Mouse (Mus musculus) G1E-ER4 (cell line): ENCODE data around the gene Acp5. TPM values are rescaled to one million over a fixed set of nuclear protein-coding genes. Genes with fewer than 3 reads are reported as not detected.

Source experiments
- GATA1 ChIP-seq: IDR thresholded peaks from one replicate; pipeline ENCODE4 v1.8.0; 2012; ENCODE audit warnings: low read length, inconsistent platforms
- polyA plus RNA-seq: library from polyadenylated mRNA; stranded (reverse); fragments of >175 nt; gene quantifications from 2 replicates; pipeline ENCODE4 v1.2.3, GENCODE M21; 2012

Gene Acp5
- polyA plus RNA-seq, 1 experiment, result 19.9 TPM

DNA sequence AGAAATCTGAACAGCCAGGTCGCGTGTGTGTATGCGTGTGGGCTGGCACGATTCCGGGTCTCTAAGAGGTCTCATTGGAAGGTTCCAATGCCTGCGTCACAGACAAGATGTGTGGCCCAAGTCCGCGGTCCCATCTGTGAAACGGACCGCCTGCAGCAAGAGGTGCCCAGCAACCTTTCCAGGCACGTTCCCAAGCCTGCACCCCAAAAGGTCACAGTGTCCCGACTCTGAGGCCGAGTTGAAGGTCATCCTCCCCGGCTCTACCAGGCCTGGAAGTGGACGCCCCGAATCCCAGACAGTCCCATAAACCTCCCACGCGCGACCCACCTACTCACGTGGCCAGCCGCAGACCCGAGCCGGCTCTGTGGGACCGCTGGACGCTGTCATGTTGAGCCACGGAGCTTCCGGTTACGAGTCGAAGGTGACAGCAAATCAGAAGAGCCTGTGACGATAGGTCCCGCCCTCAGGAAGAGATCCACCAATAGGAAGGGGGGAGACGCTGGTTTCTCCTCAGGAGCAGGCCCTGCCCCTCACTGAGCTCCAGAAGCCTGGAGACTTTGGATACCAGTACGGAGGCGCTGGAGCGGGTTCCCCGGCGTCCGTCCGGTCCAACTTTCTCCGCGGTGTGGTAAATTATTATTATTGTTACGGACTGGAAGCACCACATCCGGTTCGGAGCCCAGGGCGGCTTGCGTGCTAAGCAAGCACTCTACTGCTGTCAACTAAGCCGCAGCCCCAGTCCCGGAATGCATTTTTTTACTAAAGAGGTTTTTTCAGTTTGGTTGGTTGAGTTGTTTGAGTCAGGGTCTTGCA, 50.3 kb downstream of the Acp5 start, which contains the start of gene Ecsit:
Ecsit (minus strand) TSS at position 417 of the 813 bp plus-strand sequence.
- no peak for TF ChIP-seq GATA1

GRCm38 (mm10) chr9:22084667-22085021, 50.9 kb downstream of the Acp5 start:
- TF ChIP-seq GATA1, result no peak

Other genes starting within 250 kb of the Acp5 start
- 7.7 and 15.2 TPM in 2 replicates for gene Rab3d, start 217.5 kb downstream of the Acp5 start, polyA plus RNA-seq
- 0.17 and 0.31 TPM in 2 replicates for gene Ccdc159, start 208.2 kb downstream of the Acp5 start, polyA plus RNA-seq
- gene Tmem205, start 208.2 kb downstream of the Acp5 start, polyA plus RNA-seq, result 13.3 and 18.6 TPM in 2 replicates
- gene Plppr2, start 198.7 kb downstream of the Acp5 start, polyA plus RNA-seq, result 3.6 and 5.0 TPM in 2 replicates
- 15.1 and 19.9 TPM in 2 replicates for gene Swsap1, start 180.0 kb downstream of the Acp5 start, polyA plus RNA-seq
- gene Epor, start 172.2 kb downstream of the Acp5 start, polyA plus RNA-seq, result 159 and 199 TPM in 2 replicates
- not detected in 2 replicates for gene Rgl3, start 146.3 kb downstream of the Acp5 start, polyA plus RNA-seq
- 0.05 and 0.06 TPM in 2 replicates for gene Ccdc151, start 133.1 kb downstream of the Acp5 start, polyA plus RNA-seq
- gene Prkcsh, start 132.9 kb downstream of the Acp5 start, polyA plus RNA-seq, result 177 and 197 TPM in 2 replicates
- gene Elavl3, start 83.7 kb downstream of the Acp5 start, polyA plus RNA-seq, result not detected in 2 replicates
- not detected in 2 replicates for gene Gm49318, start 64.5 kb downstream of the Acp5 start, polyA plus RNA-seq
- gene Zfp653, start 64.3 kb downstream of the Acp5 start, polyA plus RNA-seq, result 17.0 and 20.8 TPM in 2 replicates
- 34.1 and 46.0 TPM in 2 replicates for gene Ecsit, start 50.3 kb downstream of the Acp5 start, polyA plus RNA-seq
- not detected in 2 replicates for gene Cnn1, start 36.5 kb downstream of the Acp5 start, polyA plus RNA-seq
- gene Elof1, start 18.5 kb downstream of the Acp5 start, polyA plus RNA-seq, result 67.9 and 125 TPM in 2 replicates
- gene Pigyl, start 21.1 kb upstream of the Acp5 start, polyA plus RNA-seq, result 87.8 and 135 TPM in 2 replicates
- gene Zfp872, start 52.4 kb upstream of the Acp5 start, polyA plus RNA-seq, result not detected in 2 replicates
- gene Zfp809, start 90.0 kb upstream of the Acp5 start, polyA plus RNA-seq, result 6.1 and 8.8 TPM in 2 replicates
- gene Zfp599, start 124.2 kb upstream of the Acp5 start, polyA plus RNA-seq, result 0.09 TPM in 2 replicates
- gene Zfp810, start 171.9 kb upstream of the Acp5 start, polyA plus RNA-seq, result 4.2 and 4.8 TPM in 2 replicates